15 mouse cellular contexts compared by ENCODE assay signal in the genomic region with DNA sequence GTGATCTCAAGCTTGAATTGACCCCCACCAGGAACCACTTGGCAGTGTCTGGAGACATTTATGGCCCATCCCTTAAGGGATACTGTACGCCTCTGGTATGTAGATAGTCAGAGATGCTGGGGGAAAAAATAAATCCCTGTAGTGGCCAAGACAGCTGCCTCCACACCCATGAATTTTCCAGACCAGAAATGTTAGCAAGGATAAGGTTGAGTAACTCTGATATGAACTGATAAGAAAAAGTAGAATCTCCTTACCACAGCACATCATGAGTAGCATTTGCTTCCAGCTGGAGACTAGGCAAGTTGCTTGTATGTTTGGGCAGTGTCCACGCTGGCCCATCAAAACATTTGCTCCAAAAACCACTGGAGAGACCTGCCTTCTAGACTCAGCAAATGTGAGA. TPM values are rescaled to one million over a fixed set of nuclear protein-coding genes. Genes with fewer than 3 reads are reported as not detected.
DNase-seq lines count a peak whose midpoint lies in the region; ATAC-seq and TF ChIP-seq lines count a peak whose summit lies in the region.
"Had no signal": no experiment of that assay in that cellular context is flagged by ENCODE, and none has a peak within 500 bp of the region (broad histone marks: within the 10 kb centered on the region; RNA-seq: fewer than 3 reads in every experiment).

No protein-coding gene starts in this region.

- DNase-seq in intestine, embryonic 14.5 days (ENCODE audit: low spot score) = no peak
- peak; percentile 53 to 66 for DNase-seq in heart, adult 9 months (ENCODE audit: low spot score in 2 of 2)
- no peak for DNase-seq in thymus, postnatal 10 days (ENCODE audit: low spot score in 2 of 2)
- DNase-seq in spleen, postnatal 10 days (ENCODE audit: low spot score in 2 of 2) = no peak
- DNase-seq: layer of hippocampus, postnatal 36 days had no signal

- H3K4me2 ChIP-seq in intestine, embryonic 14.5 days (ENCODE audit: low read length) = no peak overlapping the region
- H3K4me2 ChIP-seq in intestine, postnatal 0 days (replicated peaks; ENCODE audit: low read depth) = no peak overlapping the region
- H3K4me2 ChIP-seq in intestine, embryonic 16.5 days (ENCODE audit: low read depth, low read length) = no peak overlapping the region
- H3K4me2 ChIP-seq: embryonic facial prominence, embryonic 13.5 days; hindbrain, embryonic 12.5 days; liver, embryonic 15.5 days; midbrain, embryonic 15.5 days; neural tube, embryonic 12.5 days had no signal

- H3K4me3 ChIP-seq in intestine, embryonic 14.5 days (ENCODE audit: low read depth, low read length) = no peak overlapping the region
- H3K4me3 ChIP-seq in intestine, postnatal 0 days (ENCODE audit: low read depth, low read length) = no peak overlapping the region
- no peak overlapping the region for H3K4me3 ChIP-seq in C2C12 (ENCODE audit: insufficient read depth, poor library complexity, severe bottlenecking)
- no peak overlapping the region for H3K4me3 ChIP-seq in intestine, embryonic 16.5 days (ENCODE audit: low read length)
- H3K4me3 ChIP-seq: embryonic facial prominence, embryonic 13.5 days; hindbrain, embryonic 12.5 days; liver, embryonic 15.5 days; midbrain, embryonic 15.5 days; neural tube, embryonic 12.5 days had no signal

- 58% methylated on average over 2 of the region's 2 CpGs for WGBS in intestine, embryonic 14.5 days
- 44% methylated on average over 2 of the region's 2 CpGs for WGBS in intestine, postnatal 0 days
- 63% methylated on average over 2 of the region's 2 CpGs for WGBS in intestine, embryonic 16.5 days

- H3K27me3 ChIP-seq in intestine, embryonic 14.5 days (replicated peaks; ENCODE audit: control insufficient read depth, insufficient read depth, low read length) = no peaks in the 10 kb centered on the region
- no peaks in the 10 kb centered on the region for H3K27me3 ChIP-seq in intestine, postnatal 0 days (replicated peaks; ENCODE audit: control insufficient read depth, insufficient read depth, low read length)
- no peaks in the 10 kb centered on the region for H3K27me3 ChIP-seq in C2C12 (ENCODE audit: control insufficient read depth, insufficient read depth, insufficient read length)
- no peaks in the 10 kb centered on the region for H3K27me3 ChIP-seq in intestine, embryonic 16.5 days (replicated peaks; ENCODE audit: control insufficient read depth, insufficient read depth, low read length)
- H3K27me3 ChIP-seq: embryonic facial prominence, embryonic 13.5 days; hindbrain, embryonic 12.5 days; liver, embryonic 15.5 days; midbrain, embryonic 15.5 days; neural tube, embryonic 12.5 days had no signal

- no peaks in the 10 kb centered on the region for H3K79me2 ChIP-seq in C2C12 (ENCODE audit: control insufficient read depth, insufficient read depth)

- no peaks in the 10 kb centered on the region for H3K79me3 ChIP-seq in C2C12 (ENCODE audit: low read depth)

- H3K9ac ChIP-seq in intestine, embryonic 14.5 days (ENCODE audit: low read length) = no peak overlapping the region
- H3K9ac ChIP-seq in intestine, postnatal 0 days (ENCODE audit: low read depth, low read length) = no peak overlapping the region
- H3K9ac ChIP-seq in intestine, embryonic 16.5 days (ENCODE audit: low read depth, low read length) = no peak overlapping the region
- H3K9ac ChIP-seq: embryonic facial prominence, embryonic 13.5 days; hindbrain, embryonic 12.5 days; liver, embryonic 15.5 days; midbrain, embryonic 15.5 days; neural tube, embryonic 12.5 days had no signal

- H3K4me1 ChIP-seq in intestine, embryonic 14.5 days (replicated peaks; ENCODE audit: control insufficient read depth, insufficient read depth, low read length) = peaks cover 30% of the 10 kb centered on the region
- no peaks in the 10 kb centered on the region for H3K4me1 ChIP-seq in intestine, postnatal 0 days (replicated peaks; ENCODE audit: control insufficient read depth, insufficient read depth, low read length)
- H3K4me1 ChIP-seq in intestine, embryonic 16.5 days (ENCODE audit: control insufficient read depth, insufficient read depth, low read length) = peaks cover 23% of the 10 kb centered on the region
- H3K4me1 ChIP-seq: liver, embryonic 15.5 days; midbrain, embryonic 15.5 days had no signal

- no peak overlapping the region for H3ac ChIP-seq in C2C12 (ENCODE audit: control insufficient read depth, insufficient read length, low read depth)

- TF ChIP-seq CTCF in intestine, postnatal 0 days (IDR thresholded peaks at IDR 0.05; ENCODE audit: low read depth) = no peak
- no peak for TF ChIP-seq CTCF in C2C12 (IDR thresholded peaks at IDR 0.05; ENCODE audit: control insufficient read depth, insufficient read depth, insufficient read length)

- H3K36me3 ChIP-seq in intestine, embryonic 14.5 days (ENCODE audit: control insufficient read depth, insufficient read depth, low read length) = no peaks in the 10 kb centered on the region
- H3K36me3 ChIP-seq in intestine, postnatal 0 days (ENCODE audit: control insufficient read depth, insufficient read depth) = no peaks in the 10 kb centered on the region
- no peaks in the 10 kb centered on the region for H3K36me3 ChIP-seq in C2C12 (ENCODE audit: control insufficient read depth, insufficient read depth)
- H3K36me3 ChIP-seq in intestine, embryonic 16.5 days (ENCODE audit: control insufficient read depth, insufficient read depth, low read length) = no peaks in the 10 kb centered on the region
- H3K36me3 ChIP-seq: embryonic facial prominence, embryonic 13.5 days; hindbrain, embryonic 12.5 days; liver, embryonic 15.5 days; midbrain, embryonic 15.5 days; neural tube, embryonic 12.5 days had no signal

- H3K9me3 ChIP-seq in intestine, embryonic 14.5 days (ENCODE audit: control insufficient read depth, low read length) = no peaks in the 10 kb centered on the region
- H3K9me3 ChIP-seq in intestine, postnatal 0 days (ENCODE audit: control insufficient read depth) = no peaks in the 10 kb centered on the region
- no peaks in the 10 kb centered on the region for H3K9me3 ChIP-seq in intestine, embryonic 16.5 days (ENCODE audit: control insufficient read depth, low read length)
- H3K9me3 ChIP-seq: embryonic facial prominence, embryonic 13.5 days; hindbrain, embryonic 12.5 days; liver, embryonic 15.5 days; midbrain, embryonic 15.5 days; neural tube, embryonic 12.5 days had no signal

- peak overlapping the region; percentile 22; the same call in 1 of the 2 replicates for H3K27ac ChIP-seq in intestine, embryonic 14.5 days (ENCODE audit: low read depth)
- H3K27ac ChIP-seq in intestine, postnatal 0 days (ENCODE audit: low read depth, low read length) = no peak overlapping the region
- no peak overlapping the region for H3K27ac ChIP-seq in intestine, embryonic 16.5 days (ENCODE audit: low read length)
- H3K27ac ChIP-seq: embryonic facial prominence, embryonic 13.5 days; liver, embryonic 15.5 days; midbrain, embryonic 15.5 days; neural tube, embryonic 12.5 days had no signal

- ATAC-seq in intestine, embryonic 14.5 days (replicated peaks; ENCODE audit: low FRiP score, low TSS enrichment, low read depth) = no peak
- no peak for ATAC-seq in intestine, postnatal 0 days
- peak; percentile 23; the same call in 1 of the 2 replicates for ATAC-seq in intestine, embryonic 16.5 days
- ATAC-seq: activated CD4-positive, CD25-positive, alpha-beta regulatory T cell, adult 4 months; forebrain, embryonic 14.5 days; midbrain, embryonic 15.5 days had no signal

TF ChIP-seq in C2C12, 6 proteins besides CTCF, POLR2A, EP300 and RAD21:
- TF ChIP-seq MYOG (IDR thresholded peaks at IDR 0.05; ENCODE audit: control insufficient read depth, extremely low read depth, insufficient read length) = no peak
- no peak for TF ChIP-seq FOSL1 (IDR thresholded peaks at IDR 0.05; ENCODE audit: insufficient read depth, low read length, poor library complexity, severe bottlenecking)
- TF ChIP-seq MYOD1 (IDR thresholded peaks at IDR 0.05; ENCODE audit: control insufficient read depth, insufficient read length, low read depth) = peak; percentile 85
- no peak for TF ChIP-seq MAX (IDR thresholded peaks at IDR 0.05)
- peak; percentile 82 for TF ChIP-seq CEBPB (IDR thresholded peaks at IDR 0.05; ENCODE audit: low read depth)

RNA-seq across cellular contexts. Expression of gene Prr15, which starts 47.0 kb away (rescaled TPM):
- 8.6 and 10.2 TPM in 2 replicates for polyA plus RNA-seq in intestine, embryonic 14.5 days (2014; fragmentation: Nextera tagmentation; extraction: Ambion mirVana)
- polyA plus RNA-seq in intestine, postnatal 0 days (2015; fragmentation: Nextera tagmentation; extraction: Ambion mirVana) = 47.4 and 52.3 TPM in 2 replicates
- 0.04 TPM for polyA plus RNA-seq in C2C12 (2012; fragmentation: generic; extraction: Trizol)
- 11.3 and 17.0 TPM in 2 replicates for polyA plus RNA-seq in intestine, embryonic 16.5 days (2015; fragmentation: Nextera tagmentation; extraction: Ambion mirVana)
- polyA plus RNA-seq: activated CD4-positive, CD25-positive, alpha-beta regulatory T cell, adult 4 months had no signal

Comparison
In these comparisons a context has a peak if more than half of its experiments do, and no peak if none do; other contexts are left out.
1. DNase-seq: peak in heart, adult 9 months (2 of 2); none in intestine, embryonic 14.5 days (single experiment), thymus, postnatal 10 days (0 of 2) and spleen, postnatal 10 days (0 of 2).